Mouse (Mus musculus) lung, adult 18-20 months (tissue): Measurements from ENCODE around the gene Chst11.

ENCODE experiments used
- DNase-seq, 2 experiments: peaks; one replicate each; pipeline ENCODE4 v3.0.0; 2022; ENCODE audit warnings: mixed read lengths in 2 of 2

Chst11 gene

GRCm38 (mm10) chr10:82991756-82992519 lies 6.6 kb downstream of the Chst11 start:
- no peak for DNase-seq

GRCm38 (mm10) chr10:82994284-82994683 lies 9.0 kb downstream of the Chst11 start:
- DNase-seq = no peak

- DNase-seq = no peak
Measured at GRCm38 (mm10) chr10:82997460-82997859, 12.2 kb downstream of the Chst11 start.

- DNase-seq = no peak
Measured at GRCm38 (mm10) chr10:83000169-83000568, 14.9 kb downstream of the Chst11 start.

- DNase-seq = no peak
Measured at GRCm38 (mm10) chr10:83000721-83001120, 15.4 kb downstream of the Chst11 start.

GRCm38 (mm10) chr10:83003899-83004298 lies 18.6 kb downstream of the Chst11 start:
- no peak for DNase-seq

GRCm38 (mm10) chr10:83004389-83004788 lies 19.1 kb downstream of the Chst11 start:
- DNase-seq = peak; percentile 57 to 75

GRCm38 (mm10) chr10:83005003-83005402 lies 19.7 kb downstream of the Chst11 start:
- no peak for DNase-seq

- DNase-seq = no peak
Measured at GRCm38 (mm10) chr10:83006258-83006657, 21.0 kb downstream of the Chst11 start.

GRCm38 (mm10) chr10:83013984-83014383 lies 28.7 kb downstream of the Chst11 start:
- DNase-seq = no peak

- DNase-seq = no peak
Measured at GRCm38 (mm10) chr10:83015919-83016318, 30.6 kb downstream of the Chst11 start.

- no peak for DNase-seq
Measured at GRCm38 (mm10) chr10:83016779-83017178, 31.5 kb downstream of the Chst11 start.

GRCm38 (mm10) chr10:83017760-83018498 lies 32.6 kb downstream of the Chst11 start:
- no peak for DNase-seq

- no peak for DNase-seq
Measured at GRCm38 (mm10) chr10:83018521-83018920, 33.2 kb downstream of the Chst11 start.

- no peak for DNase-seq
Measured at GRCm38 (mm10) chr10:83019497-83020270, 34.4 kb downstream of the Chst11 start.

GRCm38 (mm10) chr10:83022616-83023015 lies 37.3 kb downstream of the Chst11 start:
- DNase-seq = no peak

GRCm38 (mm10) chr10:83026174-83026573 lies 40.9 kb downstream of the Chst11 start:
- no peak for DNase-seq

GRCm38 (mm10) chr10:83027673-83028072 lies 42.4 kb downstream of the Chst11 start:
- no peak for DNase-seq

GRCm38 (mm10) chr10:83030103-83030661 lies 44.9 kb downstream of the Chst11 start:
- no peak for DNase-seq

GRCm38 (mm10) chr10:83030928-83031327 lies 45.6 kb downstream of the Chst11 start:
- DNase-seq = no peak

- no peak for DNase-seq
Measured at GRCm38 (mm10) chr10:83031561-83031960, 46.3 kb downstream of the Chst11 start.

GRCm38 (mm10) chr10:83032559-83032958 lies 47.3 kb downstream of the Chst11 start:
- no peak for DNase-seq
